Mouse (Mus musculus): Measurements from ENCODE around the gene Tor2a.

DNA sequence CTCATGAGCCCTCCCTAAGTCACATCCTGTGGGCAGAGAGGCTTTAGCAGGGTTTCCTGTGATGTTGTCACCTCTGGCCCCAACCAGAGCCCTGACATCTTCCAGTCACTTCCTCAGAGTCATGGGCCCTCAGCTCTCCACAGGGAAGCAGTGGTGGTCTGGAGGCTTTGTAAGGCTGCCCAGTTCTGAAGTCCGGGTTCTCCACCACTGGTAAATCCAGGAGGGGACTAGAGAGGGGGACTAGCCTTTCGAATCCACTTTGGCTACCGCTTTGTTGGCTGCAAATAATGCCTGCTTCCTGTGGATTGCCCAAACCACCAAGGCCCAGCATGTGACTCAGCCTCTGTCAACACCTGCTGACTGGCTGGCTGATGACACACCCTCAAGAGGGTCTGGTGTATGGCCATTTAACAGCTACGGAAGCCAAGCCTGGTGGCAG is 42.0 kb upstream of the Tor2a start:
- TF ChIP-seq ZC3H11A (IDR thresholded peaks at IDR 0.05; ENCODE audit: low read depth, low read length) (no peak), GATA1 (IDR thresholded peaks at IDR 0.05; ENCODE audit: low read depth, low read length) (no peak), POLR2A (IDR thresholded peaks at IDR 0.05; ENCODE audit: control insufficient read depth in 1 of 2, insufficient read depth in 1 of 2, low read depth in 1 of 2, low read length in 2 of 2, poor library complexity in 1 of 2) (no peak), NELFE (IDR thresholded peaks at IDR 0.05; ENCODE audit: low read depth, low read length) (no peak), CTCF (IDR thresholded peaks at IDR 0.05 in 2 of 3, conservative IDR thresholded peaks at IDR 0.05 in 1 of 3; ENCODE audit: control insufficient read depth in 1 of 3, insufficient read depth in 1 of 3, low read depth in 2 of 3, low read length in 3 of 3, poor library complexity in 1 of 3, severe bottlenecking in 1 of 3) (no peak), EP300 (IDR thresholded peaks at IDR 0.05; ENCODE audit: low read depth in 1 of 2, low read length in 2 of 2) (0 out of 4 replicates have a peak, but pooled peaks of 1 of the 2 experiments have one; percentile 24), ZKSCAN1 (IDR thresholded peaks at IDR 0.05; ENCODE audit: low read depth, low read length) (no peak), RCOR1 (IDR thresholded peaks at IDR 0.05; ENCODE audit: low read depth, low read length) (no peak)
